Mouse (Mus musculus) thymus, postnatal 10 days (tissue): ENCODE measurements around the gene Luzp1.

Experiments used
- DNase-seq, 2 experiments: peaks; one replicate each; pipeline ENCODE4 v3.0.0; 2021; ENCODE audit warnings: low spot score in 2 of 2

Gene Luzp1

GRCm38 (mm10) chr4:136462086-136462838 lies 7.3 kb upstream of the Luzp1 start, which contains the start of gene 6030445D17Rik:
Gene 6030445D17Rik (plus strand): TSS chr4:136462250.
- peak in 1 of 2 experiments; percentile 24 for DNase-seq

GRCm38 (mm10) chr4:136462839-136463178 lies 6.8 kb upstream of the Luzp1 start:
- no peak for DNase-seq

DNA sequence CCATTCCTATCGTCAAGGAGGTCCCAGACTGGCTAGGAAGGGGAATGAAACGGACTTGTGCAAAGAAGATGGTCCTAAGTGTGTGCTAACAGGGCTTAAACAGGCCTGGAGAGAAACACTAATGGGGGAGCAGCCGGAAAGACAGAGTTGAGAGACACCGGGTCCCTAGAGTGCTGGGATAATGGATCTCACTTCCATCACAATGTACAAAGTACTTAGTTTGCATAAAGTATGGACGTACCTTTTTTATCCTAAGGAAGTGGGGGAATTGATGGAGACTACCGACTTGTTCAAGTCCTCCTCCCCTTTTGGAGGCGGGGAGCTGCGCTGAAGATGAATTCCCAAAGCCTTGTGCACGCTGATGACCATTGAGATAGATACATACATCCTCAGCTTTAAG lies 6.1 kb upstream of the Luzp1 start:
- DNase-seq = no peak

GRCm38 (mm10) chr4:136466226-136466625 lies 3.3 kb upstream of the Luzp1 start:
- no peak for DNase-seq

DNA sequence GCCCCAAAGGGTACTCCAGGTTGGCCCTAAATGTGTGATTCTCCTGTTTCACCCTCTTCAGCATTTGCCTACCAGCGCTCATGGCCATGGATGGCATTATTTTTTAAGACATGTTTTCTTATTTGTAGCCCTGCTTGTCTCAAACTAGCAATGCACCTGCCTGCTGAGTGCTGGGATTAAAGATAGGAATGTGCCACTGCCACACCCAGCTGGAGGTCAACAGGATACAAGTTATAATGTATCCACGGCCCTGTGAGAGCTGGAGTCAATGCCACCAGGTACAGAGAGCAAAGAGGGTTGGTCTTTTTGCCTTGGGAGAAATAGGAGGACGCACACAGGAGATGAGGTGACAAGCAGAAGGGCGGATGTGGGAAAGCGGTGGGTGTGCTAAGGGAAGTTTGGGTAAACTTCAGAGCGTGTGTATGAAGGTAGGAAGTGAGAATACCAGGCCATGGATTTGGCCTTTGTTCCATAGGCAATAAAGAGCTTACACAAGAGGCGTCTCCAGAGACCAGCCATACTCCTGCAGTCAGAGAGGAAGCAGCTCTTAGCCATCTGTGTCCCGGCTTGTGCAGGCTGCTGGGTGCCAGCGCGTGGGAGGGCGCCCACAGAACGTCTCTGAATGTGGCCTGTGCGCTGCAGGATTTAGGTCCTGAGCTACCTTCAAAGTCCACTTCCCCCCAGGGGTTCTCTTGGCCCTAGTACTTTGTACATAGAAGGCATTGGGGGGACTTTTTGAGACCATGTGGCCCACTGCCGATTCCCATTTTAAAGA lies 821 bp upstream of the Luzp1 start:
- DNase-seq = no peak

- no peak for DNase-seq
These were observed 383 bp downstream of the Luzp1 start for GRCm38 (mm10) chr4:136469941-136470346.

DNA sequence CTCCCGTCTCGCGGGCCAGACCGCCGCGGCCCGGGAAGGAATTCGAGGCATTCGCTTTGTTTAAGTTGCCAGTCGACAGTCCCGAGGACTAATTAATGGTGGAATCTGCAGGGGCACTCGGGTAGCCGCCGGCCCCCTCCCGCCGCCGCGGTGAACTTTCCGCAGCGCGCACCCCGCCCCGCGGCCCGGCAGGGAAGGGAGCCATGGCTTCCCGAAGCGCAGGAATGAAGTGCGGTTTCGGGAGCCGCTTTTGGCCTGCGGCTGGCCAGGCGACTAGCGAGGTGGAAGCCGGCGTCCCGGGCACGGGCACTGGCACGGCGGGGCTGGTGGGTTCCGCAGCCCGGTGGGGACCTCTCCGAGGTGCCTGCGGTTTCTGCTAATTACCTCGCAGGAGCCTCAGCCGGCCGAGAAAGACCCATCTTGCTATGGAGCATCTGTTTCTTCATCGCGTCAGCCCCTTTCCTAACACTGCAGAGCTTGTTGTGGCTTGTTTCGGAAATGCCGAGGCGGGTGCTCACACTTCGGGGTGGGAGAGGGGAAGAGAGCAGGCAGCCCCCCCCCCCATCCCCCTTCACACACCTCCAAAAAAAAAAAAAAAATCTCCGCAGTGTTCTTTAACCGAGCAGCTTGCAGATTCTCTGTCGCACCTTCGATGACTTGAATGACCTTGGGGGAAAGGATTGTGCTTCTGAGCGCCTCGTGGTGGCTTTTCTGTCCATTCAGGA lies 948 bp downstream of the Luzp1 start:
- peak in 1 of 2 experiments; percentile 16 for DNase-seq

GRCm38 (mm10) chr4:136476692-136477091 lies 7.1 kb downstream of the Luzp1 start:
- DNase-seq = no peak

GRCm38 (mm10) chr4:136486549-136486948 lies 17.0 kb downstream of the Luzp1 start:
- no peak for DNase-seq

DNA sequence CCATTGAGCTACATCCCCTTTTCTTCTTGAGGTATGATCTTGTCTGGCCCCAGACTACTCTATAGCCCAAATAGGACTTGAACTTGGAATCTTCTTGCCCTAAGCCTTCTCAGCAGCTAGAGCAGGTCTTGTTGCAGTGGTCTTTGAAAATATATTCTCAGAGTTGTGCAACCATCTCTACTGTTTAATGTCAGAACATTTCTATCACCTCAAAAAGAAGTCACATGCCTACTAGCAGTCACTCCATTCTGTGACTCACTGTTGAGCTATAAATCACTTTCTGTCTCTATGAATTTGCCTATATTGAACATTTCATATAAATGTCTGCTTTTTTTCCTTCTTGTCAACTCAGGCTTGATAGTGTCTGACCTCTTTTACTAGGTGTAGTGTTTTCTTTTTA lies 26.4 kb downstream of the Luzp1 start:
- no peak for DNase-seq

DNA sequence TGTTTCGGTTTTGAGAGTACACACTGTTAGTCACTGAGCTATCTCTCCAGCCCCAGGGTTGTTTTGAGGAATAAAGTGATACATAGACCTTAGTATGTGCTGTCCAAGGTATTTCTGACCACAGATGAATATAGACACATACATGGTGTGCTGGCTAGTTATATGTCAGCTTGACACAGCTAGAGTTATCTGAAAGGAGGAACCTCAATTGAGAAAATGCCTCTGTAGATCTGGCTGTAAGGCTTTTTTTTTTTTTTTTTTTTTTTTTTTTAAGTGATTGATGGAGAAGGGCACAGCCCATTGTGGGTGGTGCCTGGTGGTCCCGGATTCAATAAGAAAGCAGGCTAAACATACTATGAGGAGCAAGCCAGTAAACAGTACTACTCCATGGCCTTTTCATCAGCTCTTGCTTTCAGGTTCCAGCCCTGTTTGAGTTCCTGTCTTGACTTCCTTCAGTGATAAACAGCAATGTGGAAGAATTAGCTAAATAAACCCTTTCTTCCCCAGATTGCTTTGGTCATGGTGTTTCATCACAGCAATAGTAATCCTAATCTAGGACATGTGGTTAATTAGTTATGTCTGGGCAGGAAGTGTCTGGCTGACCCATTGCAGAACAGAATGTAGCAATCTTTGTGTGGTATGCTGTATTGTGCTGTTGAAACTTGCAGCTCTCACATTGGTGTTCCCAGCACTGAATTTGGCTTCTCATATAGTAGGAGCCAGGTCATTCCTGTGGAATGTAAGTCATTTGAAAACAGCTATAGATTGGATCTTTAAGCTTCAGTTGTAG lies 36.1 kb downstream of the Luzp1 start:
- no peak for DNase-seq

DNA sequence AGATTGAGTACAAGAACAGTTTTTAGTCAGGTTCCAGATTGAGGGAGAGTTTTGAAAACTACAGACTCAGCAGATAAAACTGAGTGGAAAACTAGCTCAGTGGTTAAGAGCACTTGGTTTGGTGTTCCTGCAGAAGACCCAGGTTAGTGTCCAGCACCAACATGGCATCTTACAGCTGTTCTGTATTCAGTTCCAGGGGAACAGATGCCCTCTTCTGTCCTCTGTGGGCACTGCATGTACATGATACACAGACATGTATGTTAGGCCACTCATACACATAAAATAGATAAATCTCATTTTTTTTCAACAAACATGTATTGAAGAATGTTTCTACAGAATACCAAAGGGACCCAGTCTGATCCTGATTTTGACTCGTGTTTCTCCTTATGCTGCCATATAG lies 40.3 kb downstream of the Luzp1 start:
- DNase-seq = peak in 1 of 2 experiments; percentile 34

DNA sequence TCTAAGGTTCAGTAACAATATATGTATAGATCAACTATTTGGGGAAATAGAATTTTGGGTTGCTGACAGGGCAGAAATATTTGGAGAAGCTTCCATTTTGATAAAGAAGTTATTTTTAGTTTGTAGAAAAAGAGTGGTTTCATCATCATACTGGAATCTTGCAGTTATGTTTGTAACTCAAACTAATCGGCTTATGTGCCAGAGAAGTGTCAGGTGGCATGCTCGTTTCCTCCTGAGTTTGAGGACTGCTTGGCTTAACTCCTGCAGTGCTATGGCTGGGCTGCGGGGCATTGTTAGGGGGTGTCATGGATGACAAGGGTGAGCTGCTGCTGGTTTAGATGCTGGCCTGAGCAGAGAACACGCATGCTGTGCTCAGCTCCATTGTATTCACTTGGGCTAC lies 42.1 kb downstream of the Luzp1 start:
- DNase-seq = no peak

DNA sequence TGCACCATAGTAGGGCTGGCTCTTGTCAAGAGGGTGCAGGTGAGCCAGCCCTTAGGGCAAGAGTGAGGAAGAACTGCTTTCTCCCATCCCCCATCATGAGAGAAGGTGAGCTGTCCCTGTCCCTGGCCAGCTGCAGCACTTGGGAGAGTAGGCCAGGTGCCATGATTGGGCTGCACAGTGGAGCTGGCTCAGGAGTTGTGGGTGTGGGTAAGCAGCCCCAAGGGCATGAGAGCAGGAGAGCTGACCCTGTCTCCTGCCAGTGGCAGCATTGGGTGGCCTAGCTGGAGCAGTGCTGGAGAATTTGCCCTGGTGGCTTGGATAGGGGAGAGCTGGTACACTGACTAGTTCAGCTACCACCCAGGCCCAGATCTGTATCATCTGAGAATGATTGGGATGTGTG lies 43.3 kb downstream of the Luzp1 start:
- DNase-seq = no peak

DNA sequence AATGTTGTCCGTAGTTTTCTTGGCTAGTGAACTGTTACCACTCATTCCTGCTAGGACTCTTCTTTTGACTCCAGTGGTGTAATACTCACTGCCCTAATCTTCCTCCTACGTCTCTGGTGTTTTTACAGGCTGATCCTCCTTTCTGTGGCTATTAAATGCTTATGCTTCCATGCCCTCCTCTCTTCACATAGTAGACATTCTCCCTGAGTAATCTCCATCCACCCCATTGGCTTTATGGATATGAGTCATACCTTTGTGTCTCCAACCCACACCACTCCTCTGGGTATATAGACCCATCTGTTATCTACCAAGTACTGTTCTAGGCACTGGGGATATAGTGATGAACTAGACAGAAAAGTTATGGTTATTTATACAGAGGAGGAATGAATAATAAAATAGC lies 48.6 kb downstream of the Luzp1 start:
- no peak for DNase-seq

GRCm38 (mm10) chr4:136518576-136518975 lies 49.0 kb downstream of the Luzp1 start:
- no peak for DNase-seq

DNA sequence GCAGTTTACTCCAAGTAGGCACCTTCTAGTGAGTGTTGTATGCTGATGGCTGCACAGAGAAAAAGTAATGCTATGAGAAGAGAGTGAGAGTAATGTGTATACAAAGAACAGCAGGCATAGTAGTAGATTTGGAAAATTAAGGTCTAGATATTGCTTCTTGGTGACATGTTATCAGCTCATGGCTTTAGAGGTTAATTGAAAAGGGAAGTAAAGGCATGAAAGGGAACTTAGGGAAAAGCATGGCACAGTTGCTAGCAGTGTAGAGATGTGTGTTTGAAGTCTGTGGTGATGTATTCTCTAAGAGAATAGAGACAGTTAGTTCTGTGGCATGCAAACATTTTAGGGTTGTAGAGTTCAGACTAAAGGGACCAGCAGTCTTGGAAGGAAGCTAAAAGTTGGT lies 50.3 kb downstream of the Luzp1 start:
- DNase-seq = no peak

DNA sequence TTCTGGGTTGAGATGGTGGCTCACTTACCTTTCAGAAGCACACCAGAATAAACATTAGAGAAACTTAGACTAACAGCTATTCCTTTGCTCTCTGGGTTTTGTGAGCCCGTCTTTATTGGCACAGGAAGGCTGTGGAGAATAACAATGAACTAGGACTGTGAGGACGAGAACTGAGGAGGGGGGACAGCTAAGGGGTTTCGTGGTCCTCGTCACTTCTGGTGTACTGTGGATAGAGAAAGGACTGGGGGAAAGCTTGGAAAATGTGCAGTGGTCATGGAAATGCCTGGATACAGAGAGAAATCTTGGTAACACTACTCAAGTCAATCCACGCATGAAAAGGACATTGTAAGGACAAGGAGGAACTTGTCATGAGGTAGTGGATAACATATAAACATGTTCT lies 52.3 kb downstream of the Luzp1 start:
- no peak for DNase-seq

GRCm38 (mm10) chr4:136524309-136524708 lies 54.7 kb downstream of the Luzp1 start:
- no peak for DNase-seq

- DNase-seq = peak in 1 of 2 experiments; percentile 47
These were observed 56.9 kb downstream of the Luzp1 start for GRCm38 (mm10) chr4:136526412-136526811.

- DNase-seq = no peak
These were observed 75.6 kb downstream of the Luzp1 start for GRCm38 (mm10) chr4:136545151-136545550.
